ENCODE assay signal across 26 mouse cellular contexts in genomic region chr3:101488204-101488603, GRCm38 (mm10).
A peak's percentile ranks its signal among the peaks of the same experiment; 100 is the strongest.
DNase-seq lines count a peak whose midpoint lies in the region; ATAC-seq and TF ChIP-seq lines count a peak whose summit lies in the region.
"Had no signal": no experiment of that assay in that cellular context is flagged by ENCODE, and none has a peak within 500 bp of the region (broad histone marks: within the 10 kb centered on the region; RNA-seq: fewer than 3 reads in every experiment).

No protein-coding gene starts in this region.

- no peaks in the 10 kb centered on the region for H3K4me1 ChIP-seq in liver, embryonic 14.5 days (replicated peaks; ENCODE audit: control insufficient read depth in 2 of 2, insufficient read depth in 2 of 2, low read length in 1 of 2)
- no peaks in the 10 kb centered on the region for H3K4me1 ChIP-seq in liver, embryonic 12.5 days
- no peaks in the 10 kb centered on the region for H3K4me1 ChIP-seq in testis, adult 2 months (ENCODE audit: control insufficient read depth, insufficient read depth, low read length)
- no peaks in the 10 kb centered on the region for H3K4me1 ChIP-seq in stomach, postnatal 0 days (replicated peaks; ENCODE audit: control insufficient read depth, insufficient read depth)
- H3K4me1 ChIP-seq: midbrain, embryonic 13.5 days; neural tube, embryonic 12.5 days had no signal

- no peaks in the 10 kb centered on the region for H3K9me3 ChIP-seq in liver, embryonic 14.5 days (ENCODE audit: control insufficient read depth, low read length)
- no peaks in the 10 kb centered on the region for H3K9me3 ChIP-seq in liver, embryonic 12.5 days (replicated peaks)
- no peaks in the 10 kb centered on the region for H3K9me3 ChIP-seq in stomach, postnatal 0 days (ENCODE audit: control insufficient read depth, low read length)
- H3K9me3 ChIP-seq: embryonic facial prominence, embryonic 13.5 days; hindbrain, embryonic 10.5 days; lung, embryonic 15.5 days; midbrain, embryonic 13.5 days; neural tube, embryonic 12.5 days had no signal

- TF ChIP-seq POLR2A in testis, adult 2 months (IDR thresholded peaks at IDR 0.05; ENCODE audit: control insufficient read depth, low read depth, low read length) = no peak

- H3K27me3 ChIP-seq in liver, embryonic 14.5 days (ENCODE audit: control insufficient read depth, insufficient read depth, low read length) = no peaks in the 10 kb centered on the region
- H3K27me3 ChIP-seq in liver, embryonic 12.5 days (replicated peaks) = no peaks in the 10 kb centered on the region
- no peaks in the 10 kb centered on the region for H3K27me3 ChIP-seq in testis, adult 2 months (ENCODE audit: control insufficient read depth, insufficient read depth, low read length)
- H3K27me3 ChIP-seq in stomach, postnatal 0 days (ENCODE audit: control insufficient read depth, insufficient read depth, low read length) = no peaks in the 10 kb centered on the region
- H3K27me3 ChIP-seq: embryonic facial prominence, embryonic 13.5 days; lung, embryonic 15.5 days; midbrain, embryonic 13.5 days; neural tube, embryonic 12.5 days; Patski had no signal

- H3K4me2 ChIP-seq in liver, embryonic 14.5 days (ENCODE audit: low read depth) = no peak overlapping the region
- no peak overlapping the region for H3K4me2 ChIP-seq in liver, embryonic 12.5 days
- no peak overlapping the region for H3K4me2 ChIP-seq in stomach, postnatal 0 days (replicated peaks; ENCODE audit: low read depth)
- H3K4me2 ChIP-seq: embryonic facial prominence, embryonic 13.5 days; lung, embryonic 15.5 days; midbrain, embryonic 13.5 days; neural tube, embryonic 12.5 days had no signal

- H3K36me3 ChIP-seq in liver, embryonic 14.5 days (replicated peaks; ENCODE audit: control insufficient read depth, insufficient read depth, low read depth) = no peaks in the 10 kb centered on the region
- H3K36me3 ChIP-seq in liver, embryonic 12.5 days = no peaks in the 10 kb centered on the region
- no peaks in the 10 kb centered on the region for H3K36me3 ChIP-seq in testis, adult 2 months (ENCODE audit: control insufficient read depth, insufficient read depth, low read length)
- no peaks in the 10 kb centered on the region for H3K36me3 ChIP-seq in stomach, postnatal 0 days (ENCODE audit: control insufficient read depth, insufficient read depth, low read length)
- H3K36me3 ChIP-seq: embryonic facial prominence, embryonic 13.5 days; hindbrain, embryonic 10.5 days; lung, embryonic 15.5 days; midbrain, embryonic 13.5 days; neural tube, embryonic 12.5 days had no signal

- H3K9ac ChIP-seq in liver, embryonic 14.5 days (replicated peaks) = no peak overlapping the region
- no peak overlapping the region for H3K9ac ChIP-seq in liver, embryonic 12.5 days
- H3K9ac ChIP-seq in stomach, postnatal 0 days (ENCODE audit: low read length) = no peak overlapping the region
- H3K9ac ChIP-seq: embryonic facial prominence, embryonic 13.5 days; lung, embryonic 15.5 days; midbrain, embryonic 13.5 days; neural tube, embryonic 12.5 days had no signal

- DNase-seq in liver, embryonic 14.5 days (ENCODE audit: low read depth in 3 of 3, low spot score in 3 of 3) = no peak
- DNase-seq in testis, postnatal 10 days (ENCODE audit: low spot score) = no peak
- peak; percentile 72 for DNase-seq in R1 (ENCODE audit: low read depth, low spot score)
- DNase-seq in stomach, postnatal 0 days (ENCODE audit: low spot score) = no peak
- DNase-seq in gastrocnemius, adult 2 months = no peak
- DNase-seq in kidney, adult 11 months = no peak
- DNase-seq: adrenal gland, adult 8-10 months; cerebellum, adult 2 months; cerebellum, postnatal 36 days; embryo, embryonic 11 days; kidney, adult 8-10 months; kidney, postnatal 14 days; right cerebral cortex, postnatal 14 days; thymus, postnatal 14 days had no signal

- ATAC-seq in liver, embryonic 14.5 days (ENCODE audit: insufficient read depth) = no peak
- ATAC-seq in liver, embryonic 12.5 days = no peak
- ATAC-seq in stomach, postnatal 0 days (ENCODE audit: low FRiP score, low TSS enrichment) = no peak
- ATAC-seq: activated CD4-positive, CD25-positive, alpha-beta regulatory T cell, adult 4 months; forebrain, embryonic 14.5 days; hindbrain, embryonic 16.5 days; midbrain, embryonic 13.5 days; Patski had no signal

- WGBS in liver, embryonic 14.5 days (ENCODE audit: insufficient replicate concordance) = 54% methylated on average over 7 of the region's 7 CpGs
- 56% methylated on average over 7 of the region's 7 CpGs for WGBS in liver, embryonic 12.5 days (ENCODE audit: insufficient replicate concordance)
- WGBS in stomach, postnatal 0 days = 78% methylated on average over 7 of the region's 7 CpGs

- no peak for TF ChIP-seq EP300 in liver, embryonic 14.5 days (IDR thresholded peaks at IDR 0.05; ENCODE audit: low read depth)
- TF ChIP-seq EP300 in stomach, postnatal 0 days (optimal IDR thresholded peaks at IDR 0.05) = no peak

- H3K4me3 ChIP-seq in liver, embryonic 14.5 days (ENCODE audit: insufficient read depth in 1 of 2, low read depth in 2 of 2, low read length in 2 of 2) = no peak overlapping the region
- no peak overlapping the region for H3K4me3 ChIP-seq in liver, embryonic 12.5 days
- H3K4me3 ChIP-seq in testis, adult 2 months (ENCODE audit: control insufficient read depth, low read depth, low read length) = no peak overlapping the region
- H3K4me3 ChIP-seq in stomach, postnatal 0 days (ENCODE audit: low read depth, low read length) = no peak overlapping the region
- no peak overlapping the region for H3K4me3 ChIP-seq in gastrocnemius, adult 2 months
- H3K4me3 ChIP-seq: embryonic facial prominence, embryonic 13.5 days; hindbrain, embryonic 10.5 days; left cerebral cortex, adult 2 months; lung, embryonic 15.5 days; midbrain, embryonic 13.5 days; neural tube, embryonic 12.5 days had no signal

- intact Hi-C loops in gastrocnemius, adult 2 months (cut with DNase I) = no loop called here

- TF ChIP-seq CTCF in liver, embryonic 14.5 days (IDR thresholded peaks at IDR 0.05; ENCODE audit: low read depth) = peak; percentile 54
- TF ChIP-seq CTCF in testis, adult 2 months (IDR thresholded peaks at IDR 0.05; ENCODE audit: control insufficient read depth, insufficient read depth, insufficient replicate concordance, low read depth, low read length) = peak; percentile 33; the same call in 1 of the 2 replicates
- peak; percentile 16; the same call in 1 of the 2 replicates for TF ChIP-seq CTCF in stomach, postnatal 0 days (IDR thresholded peaks at IDR 0.05; ENCODE audit: low read depth)
- TF ChIP-seq CTCF in gastrocnemius, adult 2 months (IDR thresholded peaks at IDR 0.05) = no peak

- H3K27ac ChIP-seq in liver, embryonic 14.5 days = no peak overlapping the region
- no peak overlapping the region for H3K27ac ChIP-seq in liver, embryonic 12.5 days
- no peak overlapping the region for H3K27ac ChIP-seq in testis, adult 2 months (ENCODE audit: control insufficient read depth, insufficient read depth, low read depth, low read length)
- H3K27ac ChIP-seq in stomach, postnatal 0 days (replicated peaks) = no peak overlapping the region
- no peak overlapping the region for H3K27ac ChIP-seq in gastrocnemius, adult 2 months
- H3K27ac ChIP-seq: embryonic facial prominence, embryonic 13.5 days; hindbrain, embryonic 10.5 days; left cerebral cortex, adult 2 months; lung, embryonic 15.5 days; midbrain, embryonic 13.5 days; neural tube, embryonic 12.5 days had no signal
